Mouse (Mus musculus) kidney, postnatal 4 days (tissue): ENCODE data around the gene Arsa.
A peak's percentile ranks its signal among the peaks of the same experiment; 100 is the strongest.
"Not testable (repeated sequence)": the region's sequence is repeated elsewhere in the genome, so short reads cannot be mapped to it uniquely, and the experiment has no call there.

Source experiments
- DNase-seq, 2 experiments: peaks; one replicate each; pipeline ENCODE4 v3.0.0; 2021; ENCODE audit warnings: mixed read lengths in 2 of 2

The Arsa gene

GRCm38 (mm10) chr15:89453865-89454478 lies 23.3 kb downstream of the Arsa start, which contains the start of gene Mapk8ip2:
TSS of gene Mapk8ip2 (plus strand) at chr15:89453913.
- DNase-seq = peak in 1 of 2 experiments; percentile 33

- peak; percentile 89 to 90 for DNase-seq
These were observed 24.0 kb downstream of the Arsa start for GRCm38 (mm10) chr15:89452906-89453864.

- DNase-seq = no peak
These were observed 34.6 kb downstream of the Arsa start for GRCm38 (mm10) chr15:89442486-89443070.

- no peak for DNase-seq
These were observed 41.3 kb downstream of the Arsa start for GRCm38 (mm10) chr15:89435878-89436277.

- no peak for DNase-seq
These were observed 43.1 kb downstream of the Arsa start for GRCm38 (mm10) chr15:89434136-89434535.

DNA sequence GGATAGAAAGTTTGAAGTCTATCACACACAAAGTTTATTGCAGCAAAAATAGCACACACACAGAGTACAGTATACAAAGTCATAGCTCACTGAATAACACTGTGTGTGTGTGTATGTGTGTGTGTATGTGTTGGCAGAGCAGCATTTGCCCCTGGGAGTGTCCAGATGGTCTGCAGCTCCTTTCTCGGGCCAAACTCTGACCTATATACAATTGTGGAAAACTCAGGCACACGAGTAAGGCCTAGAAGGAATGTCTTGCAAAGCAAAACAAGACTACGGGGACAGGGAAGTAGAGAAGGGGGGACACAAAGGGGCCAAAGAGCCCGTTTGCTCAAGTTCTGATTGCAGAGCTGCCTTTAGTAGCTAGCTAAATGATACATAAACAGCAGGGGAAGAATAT lies 44.3 kb downstream of the Arsa start:
- no peak for DNase-seq

DNA sequence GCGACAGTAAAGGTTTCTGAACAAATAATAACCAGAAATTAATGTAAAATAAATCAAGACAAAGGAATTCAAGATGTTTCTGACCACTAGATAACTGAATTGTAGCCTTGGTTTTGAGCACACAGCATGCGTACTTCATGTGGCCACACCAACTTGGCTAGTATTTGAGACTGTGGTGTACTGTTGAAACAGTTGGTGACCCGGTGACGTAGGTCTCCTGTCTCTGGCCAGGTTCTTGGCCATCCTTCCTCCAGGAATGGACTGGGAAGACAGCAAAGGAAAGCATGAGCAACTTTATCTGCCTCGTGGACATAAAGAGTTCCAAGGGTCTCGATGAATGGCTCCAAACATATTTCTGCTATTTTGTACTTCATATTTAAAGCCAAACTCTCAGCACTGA lies 45.4 kb downstream of the Arsa start:
- DNase-seq = no peak

DNA sequence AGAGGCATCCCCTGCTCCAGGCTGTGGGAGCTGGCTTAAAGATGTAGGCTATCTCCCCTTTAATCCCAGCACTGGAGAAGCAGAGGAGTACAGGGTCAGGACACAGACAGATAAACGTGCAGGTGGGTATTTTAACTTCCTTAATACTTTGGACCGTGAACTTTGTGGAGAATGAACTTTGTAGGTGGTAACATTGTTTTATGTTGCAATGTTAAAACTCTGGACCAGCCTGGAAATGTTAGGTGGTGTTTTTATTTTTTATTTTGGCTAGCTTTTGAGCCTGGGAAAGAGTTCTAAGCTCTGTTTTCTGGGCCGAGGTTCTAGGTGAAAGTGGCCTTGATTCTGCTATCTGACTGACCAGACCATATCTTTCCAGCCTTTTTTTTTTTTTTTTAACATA lies 46.0 kb downstream of the Arsa start:
- DNase-seq = no peak

GRCm38 (mm10) chr15:89430771-89431170 lies 46.5 kb downstream of the Arsa start:
- not testable (repeated sequence) for DNase-seq

- DNase-seq = no peak
These were observed 46.9 kb downstream of the Arsa start for GRCm38 (mm10) chr15:89430341-89430740.

DNA sequence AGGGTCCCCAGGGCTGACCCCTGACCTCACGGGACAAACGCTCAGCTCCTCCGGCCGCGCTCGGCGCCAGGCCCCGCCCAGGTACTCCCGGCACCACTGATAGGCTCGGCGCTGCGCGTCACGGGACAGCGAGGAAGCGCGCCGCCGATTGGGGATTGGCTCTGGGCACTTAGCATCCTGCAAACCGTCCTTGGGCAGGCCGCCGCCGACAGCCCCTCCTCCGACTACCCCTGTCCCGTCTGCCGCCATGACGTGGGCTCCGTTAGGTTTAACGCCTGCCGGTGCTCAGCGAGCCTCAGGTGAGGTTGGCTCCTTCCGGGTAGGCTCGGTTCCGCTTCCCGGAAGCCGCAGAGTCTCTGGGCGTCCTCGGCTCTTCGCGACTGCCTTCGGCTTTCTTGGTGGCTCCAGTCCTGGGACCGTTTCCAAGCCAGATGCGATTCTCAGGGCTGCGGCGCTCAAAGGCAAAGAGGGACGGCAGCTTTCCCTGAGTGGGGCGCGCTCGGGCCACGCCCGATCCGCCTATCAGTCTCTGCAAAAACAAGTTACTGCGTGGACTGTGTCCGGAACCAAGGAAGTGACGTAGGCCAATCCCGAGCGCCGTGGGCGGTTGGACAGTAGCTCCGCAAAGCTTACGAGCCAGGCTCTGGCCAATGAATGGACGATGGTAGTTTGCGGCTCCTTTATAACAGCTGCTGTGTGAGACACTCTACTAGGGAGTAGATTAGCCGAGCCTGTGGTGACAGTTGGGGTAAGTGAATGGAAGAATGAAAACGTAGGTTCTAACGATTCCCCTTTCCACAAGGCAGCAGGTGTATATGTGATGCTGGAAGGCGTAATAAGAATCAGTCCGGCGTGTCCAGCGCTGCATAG lies 47.6 kb downstream of the Arsa start, which contains the start of the genes C730034F03Rik, Gm44502 and Chkb:
Gene C730034F03Rik, plus strand, starts transcription at position 238 of the 870 bp plus-strand sequence.
Gene Gm44502, minus strand, starts transcription at position 345 of the 870 bp plus-strand sequence.
Gene Chkb, minus strand, starts transcription at position 557 of the 870 bp plus-strand sequence.
- DNase-seq = peak; percentile 91 to 95

- DNase-seq = no peak
These were observed 48.3 kb downstream of the Arsa start for GRCm38 (mm10) chr15:89428821-89429351.

GRCm38 (mm10) chr15:89428136-89428790 lies 49.0 kb downstream of the Arsa start:
- no peak for DNase-seq

DNA sequence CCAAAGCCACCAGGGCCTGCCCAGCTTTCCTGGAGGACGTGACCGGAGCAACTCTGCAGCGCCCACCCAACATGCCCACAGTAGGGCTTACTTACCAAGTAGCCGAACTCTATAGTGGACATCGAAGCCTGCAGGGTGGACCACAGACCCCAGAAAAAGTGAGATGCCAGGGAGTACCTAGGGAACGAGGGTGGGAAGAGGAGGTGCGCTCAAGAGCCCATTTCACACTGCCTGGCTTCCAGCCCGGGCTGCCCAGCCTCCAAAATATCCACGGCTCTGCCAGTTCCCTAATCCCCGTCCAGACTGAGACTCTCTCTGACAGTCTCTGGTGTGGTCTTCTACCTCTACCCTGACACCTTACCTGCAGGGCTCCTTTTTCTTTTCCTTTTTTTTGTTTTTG lies 50.5 kb downstream of the Arsa start:
- DNase-seq = no peak

DNA sequence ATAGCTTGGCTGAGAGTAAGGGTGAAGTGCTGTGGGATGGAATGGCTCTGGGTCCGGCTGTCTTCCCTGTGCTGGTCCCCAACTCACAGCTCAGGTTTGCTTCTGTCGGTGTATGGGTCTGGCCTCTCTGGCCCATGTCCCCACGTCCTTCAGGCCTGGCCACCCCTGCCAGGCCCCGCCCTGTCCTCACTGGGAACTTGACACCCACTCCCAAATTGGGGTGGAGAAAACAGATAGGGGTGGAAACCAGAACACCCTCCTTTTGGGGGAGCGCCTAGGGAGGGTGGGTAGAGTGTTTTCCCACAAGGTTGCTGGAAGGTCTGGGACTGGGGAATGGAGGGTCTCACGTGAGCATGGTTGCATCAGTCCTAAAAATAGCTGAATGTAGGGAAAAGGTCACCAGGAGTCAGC lies 51.5 kb downstream of the Arsa start, which contains the start of gene Cpt1b:
Gene Cpt1b, minus strand, starts transcription at position 153 of the 411 bp plus-strand sequence.
- DNase-seq = peak; percentile 41 to 44

- no peak for DNase-seq
These were observed 52.6 kb downstream of the Arsa start for GRCm38 (mm10) chr15:89424621-89425020.
